Mouse (Mus musculus) yolk sac, embryonic 10.5 days (tissue): ENCODE measurements around the gene Cel.

Source experiments
- DNase-seq: peaks from one replicate; pipeline ENCODE4 v3.0.0-alpha.2; 2017; ENCODE audit warnings: low spot score

Gene Cel

DNA sequence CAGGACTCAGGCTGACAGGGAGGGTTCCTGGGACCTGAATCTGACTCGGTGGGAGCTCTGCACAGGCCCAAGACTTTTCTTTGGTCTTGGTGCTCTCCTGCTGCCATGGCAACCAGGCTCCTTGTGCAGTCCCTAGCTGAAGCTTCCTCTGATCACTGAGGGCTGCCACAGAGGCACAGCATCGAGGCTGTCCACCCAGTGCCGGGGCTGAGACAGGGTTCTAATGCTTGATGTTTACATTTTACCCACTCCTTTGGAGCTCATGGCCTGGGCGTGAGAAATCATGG, 25.6 kb downstream of the Cel start:
- no peak for DNase-seq

DNA sequence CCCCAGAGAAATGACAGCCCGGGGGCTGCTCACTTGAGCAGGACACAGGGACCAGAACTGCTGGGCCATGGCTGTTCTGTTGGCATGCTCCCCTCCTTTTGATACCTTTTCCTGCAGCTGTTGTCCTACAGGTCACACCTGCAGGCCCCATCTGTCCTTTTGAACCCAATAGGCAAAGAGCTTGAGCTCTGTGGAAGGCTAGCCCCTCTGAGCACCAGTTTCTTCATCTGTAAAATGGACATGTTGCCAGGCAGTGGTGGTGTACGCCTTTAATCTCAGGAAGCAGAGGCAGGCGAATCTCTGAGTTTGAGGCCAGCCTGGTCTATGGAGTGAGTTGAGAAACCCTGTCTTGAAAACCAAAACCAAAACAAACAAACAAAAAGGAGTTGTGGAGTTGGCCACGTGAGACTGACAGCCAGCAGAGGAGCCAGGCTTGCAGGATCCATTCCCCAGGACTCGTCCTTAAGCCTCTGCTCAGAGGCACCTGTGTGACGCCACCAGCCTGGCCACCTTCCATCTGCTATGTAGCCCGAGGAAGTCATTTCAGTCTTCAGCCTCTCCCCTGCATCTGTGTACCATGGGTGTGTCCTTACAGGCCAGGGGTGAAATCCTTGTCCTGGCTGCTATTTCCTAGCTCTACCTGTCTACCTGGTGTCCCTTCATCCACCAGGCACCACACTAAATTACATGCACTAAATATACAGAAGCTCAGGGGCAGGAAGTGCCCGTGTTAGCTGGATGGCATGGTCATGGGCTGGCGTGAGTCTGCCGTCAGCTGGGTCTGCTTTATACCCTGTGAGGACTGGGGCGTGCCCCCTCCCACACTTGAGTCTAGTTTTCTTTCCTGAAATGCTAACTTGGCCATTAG, 26.2 kb downstream of the Cel start:
- DNase-seq, result no peak

DNA sequence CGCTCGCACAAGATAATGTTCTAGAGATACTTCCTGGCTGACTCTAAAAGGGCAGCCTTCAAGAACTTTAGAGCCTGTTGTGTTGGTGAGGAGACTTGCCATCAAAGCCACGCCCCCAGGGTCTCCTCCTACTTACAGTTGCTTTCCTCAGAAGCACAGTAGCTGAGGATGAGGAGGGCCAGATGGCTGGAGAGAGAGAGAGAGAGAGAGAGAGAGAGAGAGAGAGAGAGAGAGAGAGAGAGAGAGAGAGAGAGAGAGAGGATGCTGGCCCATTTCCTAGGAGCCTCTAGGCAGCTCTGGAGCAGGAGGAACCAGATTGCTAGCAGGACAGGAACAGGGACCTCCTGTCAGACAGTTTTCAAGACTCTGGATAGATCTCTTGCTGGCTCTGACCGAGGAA, 27.0 kb downstream of the Cel start:
- DNase-seq, result no peak

GRCm38 (mm10) chr2:28535650-28536049, 27.6 kb downstream of the Cel start:
- no peak for DNase-seq

DNA sequence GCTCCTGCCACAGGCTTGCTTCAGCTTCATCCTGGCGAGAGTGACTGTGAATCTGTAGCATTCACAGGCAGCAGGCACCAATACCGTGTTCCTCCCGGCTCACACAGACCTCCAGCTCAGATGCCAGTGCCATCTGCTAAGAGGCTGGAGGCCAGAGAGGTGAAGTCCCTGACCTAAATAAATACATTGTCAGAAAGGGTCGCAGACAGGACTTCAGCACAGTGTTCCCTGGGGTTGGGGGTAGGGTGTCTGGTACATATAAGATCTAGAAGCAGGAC, 28.0 kb downstream of the Cel start:
- DNase-seq, result no peak

DNA sequence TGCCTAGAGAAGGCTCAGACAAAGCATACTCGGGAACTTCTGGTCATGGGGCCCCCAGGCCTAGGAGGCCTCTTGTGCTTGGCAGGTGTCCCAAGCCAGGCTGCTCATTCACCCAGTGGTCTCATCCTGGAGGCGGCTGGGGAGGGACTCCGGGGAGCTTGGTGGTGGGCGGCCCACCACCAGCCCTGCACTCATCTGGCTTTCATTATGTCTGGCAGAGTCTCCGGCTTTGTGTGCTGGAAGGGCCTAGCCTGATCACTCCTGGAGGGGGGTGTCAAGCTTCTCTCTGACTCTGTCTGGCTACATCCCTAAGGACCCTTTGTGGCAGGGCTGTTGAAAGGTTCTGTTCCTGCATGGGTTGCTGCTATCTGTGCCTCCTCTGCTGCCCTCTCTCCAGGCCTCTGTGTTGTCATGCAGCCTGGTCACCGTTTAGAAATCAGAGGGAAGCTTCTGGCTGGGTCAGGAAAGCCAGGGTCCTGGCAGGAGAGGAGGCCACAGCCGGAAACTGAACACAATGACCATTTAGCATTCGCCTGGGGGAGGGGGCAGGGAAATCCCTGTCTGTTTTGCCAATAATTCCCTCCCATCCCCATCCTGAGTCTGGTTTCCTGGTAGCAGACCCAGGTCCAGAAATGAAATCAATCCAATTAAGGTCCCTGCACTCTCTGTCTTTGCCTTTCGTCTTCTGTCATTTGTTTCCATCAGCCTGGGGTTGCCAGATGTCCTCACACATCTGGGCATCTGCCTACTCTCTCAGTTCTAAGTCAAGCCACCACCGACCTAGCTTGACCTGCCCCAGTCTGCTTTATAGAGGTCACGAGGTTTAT, 28.6 kb downstream of the Cel start:
- DNase-seq, result no peak

DNA sequence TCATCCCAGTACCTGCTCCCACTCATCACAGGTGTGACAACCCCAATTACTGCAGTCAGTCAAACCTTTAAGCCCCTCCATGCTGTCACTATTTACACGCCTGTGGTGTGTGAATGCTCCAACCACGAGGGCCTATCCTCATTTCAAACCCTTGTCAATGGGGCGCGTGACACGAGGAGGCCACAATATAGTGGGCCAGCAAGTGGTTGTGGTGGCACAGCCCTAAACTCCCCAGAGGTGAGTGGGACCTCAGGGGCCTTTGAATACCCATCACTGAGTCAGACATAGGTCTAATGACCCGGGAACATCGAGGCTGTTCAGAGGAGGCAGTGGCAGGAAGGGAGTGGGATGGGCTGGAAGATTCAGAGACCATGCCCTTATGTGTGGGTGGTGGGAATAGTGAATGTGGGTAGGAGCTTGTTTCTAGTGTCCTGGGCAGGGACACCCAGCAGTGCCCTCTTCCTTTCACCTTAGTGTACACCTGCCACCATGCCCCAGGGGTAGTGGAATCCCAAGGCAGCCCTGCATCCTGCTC, 29.2 kb downstream of the Cel start:
- no peak for DNase-seq

- peak; percentile 86 for DNase-seq
These were observed 30.0 kb downstream of the Cel start for GRCm38 (mm10) chr2:28532938-28533771.

DNA sequence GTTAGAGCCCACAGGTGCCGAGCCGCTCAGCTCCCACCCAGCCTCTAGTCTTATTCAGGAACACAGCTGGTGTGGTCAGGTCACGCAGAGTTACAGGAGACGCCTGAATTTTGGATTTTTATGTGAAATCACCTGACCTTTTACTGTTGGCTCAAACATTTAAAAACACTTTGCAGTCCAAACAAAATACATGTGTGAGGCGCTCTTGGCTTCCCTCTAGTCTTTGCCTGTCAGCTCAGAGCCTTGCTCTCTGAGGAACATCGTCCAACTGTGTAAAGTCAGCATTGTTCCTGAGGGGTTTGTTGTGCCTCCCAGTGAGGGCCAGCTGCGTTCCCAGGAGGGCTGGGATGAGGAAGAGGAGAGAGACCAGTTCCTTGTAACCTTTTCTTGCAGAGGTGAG, 32.9 kb downstream of the Cel start:
- DNase-seq, result no peak

DNA sequence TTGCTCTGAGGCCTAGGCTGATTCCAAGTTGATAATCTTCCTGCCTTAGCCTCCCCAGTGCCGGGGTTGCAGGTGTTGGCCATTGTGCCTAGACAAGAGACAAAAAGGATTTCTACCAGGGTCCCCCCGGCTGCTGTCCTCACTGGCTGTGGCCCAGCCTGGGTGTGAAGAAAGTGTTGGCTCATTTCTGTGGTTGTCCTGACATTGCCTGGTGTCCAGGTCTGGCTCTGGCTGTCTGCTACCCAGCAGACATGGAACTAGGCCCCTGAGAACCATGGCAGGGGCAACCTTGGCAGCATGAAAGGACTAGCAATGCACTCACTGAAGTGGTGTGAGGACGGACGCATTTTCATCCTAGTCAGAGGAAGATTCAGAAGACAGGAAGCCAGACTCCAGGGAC, 33.3 kb downstream of the Cel start:
- DNase-seq, result no peak

DNA sequence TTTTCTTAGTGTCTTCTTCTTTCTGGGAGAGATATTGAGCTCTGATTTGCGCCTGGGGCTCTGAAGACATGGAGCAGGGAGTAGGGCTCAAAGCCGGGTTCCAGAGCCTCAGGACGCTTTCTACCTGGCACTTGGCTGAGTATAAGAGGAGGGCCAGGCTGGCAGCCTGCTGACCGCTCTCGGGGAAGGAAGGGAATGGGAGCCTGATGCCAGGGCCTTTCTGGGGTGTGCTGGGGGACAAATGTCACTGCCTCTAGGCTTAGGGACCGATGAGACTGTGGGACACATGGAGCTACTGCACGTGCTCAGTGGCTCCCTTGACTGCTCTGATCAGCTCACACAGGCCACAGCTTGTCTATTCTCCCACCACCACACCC, 34.9 kb downstream of the Cel start:
- DNase-seq, result no peak

DNA sequence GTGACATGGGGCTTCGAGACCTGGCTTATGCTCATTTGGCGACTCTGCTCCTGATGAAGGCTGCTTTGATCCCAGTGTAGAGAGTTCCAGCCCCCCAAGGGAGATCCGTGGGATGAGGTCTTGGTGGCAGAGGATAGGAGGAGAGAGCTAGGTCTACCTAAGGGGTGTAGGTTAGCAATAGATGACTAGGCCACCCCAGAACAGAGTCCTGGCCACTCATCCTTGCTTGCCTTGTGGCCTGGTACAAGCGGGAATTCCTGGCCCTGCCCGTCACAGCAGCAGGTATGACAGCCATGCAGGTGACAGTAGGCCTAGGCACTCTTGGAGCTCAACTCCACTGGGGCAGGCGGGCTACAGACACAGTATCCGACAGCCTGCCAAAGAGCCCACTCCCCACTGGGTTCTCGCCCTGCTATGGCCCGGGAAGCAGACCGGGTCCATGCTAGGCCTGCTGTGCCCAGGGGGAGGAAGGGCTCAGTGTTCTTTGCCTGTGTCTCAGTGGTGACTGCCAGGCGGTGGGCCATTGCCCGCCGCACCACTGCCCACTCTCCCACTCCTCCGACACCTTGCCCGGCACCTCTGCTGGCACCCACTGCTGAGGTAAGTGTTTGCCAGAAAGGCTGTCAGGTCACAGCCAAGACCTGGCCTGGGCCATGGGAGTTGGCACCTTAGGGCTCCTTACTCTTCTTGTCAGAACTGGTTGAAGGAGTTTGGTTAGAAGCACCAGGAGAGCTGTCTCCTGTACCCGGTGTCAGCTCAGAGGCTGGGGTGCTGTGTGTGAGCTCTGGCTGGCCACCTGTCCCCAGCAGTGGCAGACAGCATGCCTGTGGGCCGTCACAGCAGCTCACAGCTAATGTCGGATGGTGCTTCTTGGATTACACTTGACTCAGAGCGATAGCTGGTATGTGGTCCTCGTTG, 35.5 kb downstream of the Cel start:
- no peak for DNase-seq

DNA sequence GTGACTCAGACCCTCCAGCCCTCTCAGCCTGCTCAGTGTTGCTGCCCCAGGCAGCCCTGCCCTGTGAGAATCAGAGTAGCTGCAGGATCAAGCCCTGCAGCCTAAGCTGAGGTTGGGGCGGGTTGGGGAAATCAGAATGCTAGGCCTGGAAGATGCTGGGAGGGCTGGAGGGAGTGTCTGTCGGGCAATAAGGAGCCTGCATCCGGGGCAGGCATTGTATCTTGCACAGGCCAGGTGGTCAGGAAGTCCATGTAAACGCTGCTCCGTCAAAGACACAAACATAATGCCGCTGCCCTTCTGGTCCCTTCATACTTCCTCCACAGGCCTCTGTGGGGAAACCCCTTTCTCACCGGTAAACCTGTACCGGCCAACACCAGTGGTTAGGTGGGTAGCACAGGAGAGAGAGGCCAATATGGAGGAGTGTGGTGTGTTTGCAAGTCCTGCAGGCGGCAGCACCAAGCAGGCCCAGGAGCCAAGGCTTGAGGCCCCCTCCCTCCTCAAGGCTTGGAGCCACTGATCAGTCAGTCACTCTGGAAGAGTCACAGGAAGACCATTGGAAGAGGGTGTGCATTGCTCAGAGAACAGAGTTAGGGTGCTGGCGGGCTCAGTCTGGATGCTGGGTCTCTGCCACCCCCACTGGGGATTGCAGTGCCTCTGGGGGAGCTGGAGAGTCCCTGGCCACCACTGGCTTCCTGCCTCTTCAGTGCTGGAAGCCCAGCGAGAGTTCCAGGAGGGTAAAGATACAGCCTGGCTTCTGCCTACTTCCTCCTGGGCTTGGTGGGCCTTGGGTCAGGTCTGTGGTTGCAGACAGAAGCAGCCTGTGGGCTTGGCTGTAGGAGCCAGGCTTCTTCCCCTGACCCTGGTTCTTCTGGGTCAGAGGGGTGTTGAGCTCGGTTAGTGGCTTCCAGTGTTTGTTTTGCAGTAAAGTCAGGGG, 37.0 kb downstream of the Cel start:
- DNase-seq, result no peak

GRCm38 (mm10) chr2:28525219-28525942, 37.8 kb downstream of the Cel start:
- DNase-seq, result peak; percentile 82

DNA sequence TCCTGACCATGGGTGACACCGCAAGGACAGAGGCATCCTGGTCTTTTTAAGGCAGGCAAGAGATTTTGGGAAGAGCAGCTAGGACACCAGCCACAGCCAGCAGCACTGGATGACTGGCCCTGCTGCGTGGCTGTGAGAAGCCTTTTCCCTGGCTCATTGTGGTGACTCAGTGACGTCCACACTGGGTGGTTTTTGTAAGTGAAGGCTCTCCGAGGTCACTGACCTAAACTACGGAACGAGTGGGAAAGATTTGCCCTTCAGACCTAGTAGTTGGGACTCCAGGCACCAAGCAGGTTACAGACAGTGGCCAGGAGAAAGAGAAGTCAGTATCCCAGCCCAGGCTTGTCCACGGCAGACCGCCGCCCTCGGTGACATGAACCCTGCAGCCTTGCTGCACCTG, 38.8 kb downstream of the Cel start:
- no peak for DNase-seq

- DNase-seq, result no peak
These were observed 39.5 kb downstream of the Cel start for GRCm38 (mm10) chr2:28523643-28524117.

GRCm38 (mm10) chr2:28522166-28522565, 41.0 kb downstream of the Cel start:
- no peak for DNase-seq

- DNase-seq, result no peak
These were observed 41.5 kb downstream of the Cel start for GRCm38 (mm10) chr2:28521571-28522151.

- no peak for DNase-seq
These were observed 42.6 kb downstream of the Cel start for GRCm38 (mm10) chr2:28520581-28520980.
